Mouse (Mus musculus): ENCODE results near the gene Syne2. TPM values are rescaled to one million over a fixed set of nuclear protein-coding genes. Genes with fewer than 3 reads are reported as not detected.
A peak's percentile ranks its signal among the peaks of the same experiment; 100 is the strongest.

Gene Syne2
- polyA plus RNA-seq, 1 experiment from 2014 or later: 6.3 TPM

- Histone ChIP-seq H3K4me3 (ENCODE audit: low read depth, low read length) (no peak overlapping the region), H3K9me3 (ENCODE audit: low read length) (no peaks in the 10 kb centered on the region), H3K27ac (ENCODE audit: low read depth) (peak overlapping the region; percentile 30; the same call in 1 of the 2 replicates), H3K27me3 (ENCODE audit: insufficient read depth, low read length) (no peaks in the 10 kb centered on the region), H3K4me2 (ENCODE audit: low read depth, low read length) (no peak overlapping the region), H3K36me3 (replicated peaks; ENCODE audit: insufficient read depth, low read length) (no peaks in the 10 kb centered on the region), H3K9ac (replicated peaks) (no peak overlapping the region), H3K4me1 (ENCODE audit: insufficient read depth) (peaks cover 9% of the 10 kb centered on the region; the same call in 1 of the 2 replicates)
- peak; percentile 49 for DNase-seq
- no peak for TF ChIP-seq CTCF (IDR thresholded peaks at IDR 0.05; ENCODE audit: low read depth)
- no peak for TF ChIP-seq EP300 (IDR thresholded peaks at IDR 0.05; ENCODE audit: low read depth)
- ATAC-seq: peak; percentile 83; the same call in 1 of the 2 replicates
- 60% methylated on average over 12 of the region's 12 CpGs for WGBS (ENCODE audit: insufficient replicate concordance)
Observed at GRCm38 (mm10) chr12:75846513-75846912, 28.6 kb downstream of the Syne2 start.

DNA sequence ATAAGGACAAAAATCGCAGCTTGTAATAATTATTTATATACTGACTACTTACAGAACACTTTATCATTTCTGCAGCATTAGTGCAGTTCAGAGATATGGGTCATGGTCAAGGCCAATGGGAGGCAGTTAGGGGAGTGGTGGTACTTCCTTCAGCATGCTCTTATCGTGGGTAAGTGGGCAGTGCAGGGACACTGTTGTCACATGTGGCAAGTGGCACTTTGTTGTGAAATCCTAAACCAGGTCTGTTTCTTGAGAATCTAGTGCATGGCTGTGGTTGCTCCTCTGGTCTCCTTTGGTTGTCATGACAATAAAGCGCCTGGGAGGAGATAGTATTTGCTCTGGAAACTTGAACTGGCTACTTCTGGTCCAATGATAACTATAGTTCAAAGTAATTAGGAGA lies 32.3 kb downstream of the Syne2 start:
- Histone ChIP-seq H3K4me3 (ENCODE audit: low read depth, low read length) (no peak overlapping the region), H3K9me3 (ENCODE audit: low read length) (no peaks in the 10 kb centered on the region), H3K9ac (replicated peaks) (no peak overlapping the region), H3K36me3 (replicated peaks; ENCODE audit: insufficient read depth, low read length) (no peaks in the 10 kb centered on the region), H3K27me3 (ENCODE audit: insufficient read depth, low read length) (no peaks in the 10 kb centered on the region), H3K4me1 (ENCODE audit: insufficient read depth) (peaks cover 12% of the 10 kb centered on the region), H3K4me2 (ENCODE audit: low read depth, low read length) (no peak overlapping the region), H3K27ac (ENCODE audit: low read depth) (no peak overlapping the region)
- no peak for ATAC-seq
- no peak for TF ChIP-seq EP300 (IDR thresholded peaks at IDR 0.05; ENCODE audit: low read depth)
- no peak for TF ChIP-seq CTCF (IDR thresholded peaks at IDR 0.05; ENCODE audit: low read depth)
- WGBS (ENCODE audit: insufficient replicate concordance): 37% methylated on average over 3 of the region's 3 CpGs
- DNase-seq: no peak

DNA sequence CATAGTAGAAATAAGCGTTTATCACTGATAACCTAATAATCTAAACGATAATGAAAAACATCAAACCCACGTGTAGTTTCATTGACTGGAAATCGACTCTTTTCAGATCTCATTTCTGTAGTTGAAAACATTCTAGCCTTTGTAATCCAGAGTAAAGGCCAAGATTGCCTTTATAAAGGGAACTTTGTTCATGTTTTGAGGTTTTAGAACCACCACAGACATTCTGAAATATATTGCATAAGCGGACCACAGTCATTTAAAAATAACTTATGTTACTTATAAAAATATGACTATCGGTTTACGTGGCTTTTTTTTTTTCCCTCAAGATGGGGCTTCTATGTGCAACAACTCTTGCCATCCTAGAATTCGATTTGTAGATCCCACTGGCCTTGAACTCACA lies 33.5 kb downstream of the Syne2 start:
- no peaks in the 10 kb centered on the region for H3K36me3 ChIP-seq (replicated peaks; ENCODE audit: insufficient read depth, low read length)
- no peak overlapping the region for H3K4me3 ChIP-seq (ENCODE audit: low read depth, low read length)
- TF ChIP-seq EP300 (IDR thresholded peaks at IDR 0.05; ENCODE audit: low read depth): no peak
- TF ChIP-seq CTCF (IDR thresholded peaks at IDR 0.05; ENCODE audit: low read depth): no peak
- no peak overlapping the region for H3K9ac ChIP-seq (replicated peaks)
- WGBS (ENCODE audit: insufficient replicate concordance): 63% methylated on average over 8 of the region's 8 CpGs
- peaks cover 8% of the 10 kb centered on the region for H3K4me1 ChIP-seq (ENCODE audit: insufficient read depth)
- H3K27me3 ChIP-seq (ENCODE audit: insufficient read depth, low read length): no peaks in the 10 kb centered on the region
- no peak for DNase-seq
- no peak for ATAC-seq
- no peak overlapping the region for H3K4me2 ChIP-seq (ENCODE audit: low read depth, low read length)
- no peak overlapping the region for H3K27ac ChIP-seq (ENCODE audit: low read depth)
- H3K9me3 ChIP-seq (ENCODE audit: low read length): no peaks in the 10 kb centered on the region

- Histone ChIP-seq H3K9me3 (ENCODE audit: low read length) (no peaks in the 10 kb centered on the region), H3K4me2 (ENCODE audit: low read depth, low read length) (no peak overlapping the region), H3K4me3 (ENCODE audit: low read depth, low read length) (no peak overlapping the region), H3K27me3 (ENCODE audit: insufficient read depth, low read length) (no peaks in the 10 kb centered on the region), H3K4me1 (ENCODE audit: insufficient read depth) (peaks cover 8% of the 10 kb centered on the region), H3K9ac (replicated peaks) (no peak overlapping the region), H3K36me3 (replicated peaks; ENCODE audit: insufficient read depth, low read length) (no peaks in the 10 kb centered on the region), H3K27ac (ENCODE audit: low read depth) (peak overlapping the region; percentile 66)
- ATAC-seq (peak; percentile 66), DNase-seq (no peak)
- WGBS (ENCODE audit: insufficient replicate concordance): 53% methylated on average over 6 of the region's 6 CpGs
- TF ChIP-seq CTCF (IDR thresholded peaks at IDR 0.05; ENCODE audit: low read depth) (no peak), EP300 (IDR thresholded peaks at IDR 0.05; ENCODE audit: low read depth) (no peak)
Observed at GRCm38 (mm10) chr12:75852384-75852783, 34.5 kb downstream of the Syne2 start.

DNA sequence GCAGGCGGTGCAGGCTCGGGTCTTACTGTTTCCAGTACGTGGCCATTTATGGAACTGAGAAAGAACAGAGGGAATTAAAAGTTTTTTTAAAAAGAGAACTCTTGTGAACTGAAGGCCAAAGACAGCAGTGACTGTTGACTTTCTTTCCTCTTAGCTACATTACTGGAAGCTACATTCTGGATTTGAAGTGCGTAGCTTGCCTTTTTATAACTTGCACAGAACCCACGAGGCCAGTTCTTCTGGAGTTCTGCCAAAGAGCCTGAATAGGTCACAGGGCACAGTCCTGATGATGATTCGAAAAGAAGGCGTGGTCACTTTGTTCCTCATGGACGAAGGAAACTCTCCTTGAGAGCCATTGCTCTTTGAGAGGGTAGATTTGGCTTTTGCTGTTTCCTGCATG lies 35.6 kb downstream of the Syne2 start:
- peak; percentile 54 for ATAC-seq
- DNase-seq: peak; percentile 47
- TF ChIP-seq EP300 (IDR thresholded peaks at IDR 0.05; ENCODE audit: low read depth) (no peak), CTCF (IDR thresholded peaks at IDR 0.05; ENCODE audit: low read depth) (no peak)
- no peaks in the 10 kb centered on the region for H3K36me3 ChIP-seq (replicated peaks; ENCODE audit: insufficient read depth, low read length)
- no peak overlapping the region for H3K9ac ChIP-seq (replicated peaks)
- H3K27ac ChIP-seq (ENCODE audit: low read depth): 0 out of 2 replicates have a peak overlapping the region, but pooled peaks have one; percentile 57
- peak overlapping the region; percentile 58 for H3K4me2 ChIP-seq (ENCODE audit: low read depth, low read length)
- H3K9me3 ChIP-seq (ENCODE audit: low read length): no peaks in the 10 kb centered on the region
- no peaks in the 10 kb centered on the region for H3K27me3 ChIP-seq (ENCODE audit: insufficient read depth, low read length)
- peaks cover 8% of the 10 kb centered on the region for H3K4me1 ChIP-seq (ENCODE audit: insufficient read depth)
- H3K4me3 ChIP-seq (ENCODE audit: low read depth, low read length): peak overlapping the region; percentile 22; the same call in 1 of the 2 replicates
- 25% methylated on average over 8 of the region's 8 CpGs for WGBS (ENCODE audit: insufficient replicate concordance)

GRCm38 (mm10) chr12:75855051-75855453 lies 37.1 kb downstream of the Syne2 start:
- DNase-seq (no peak), ATAC-seq (peak; percentile 51)
- Histone ChIP-seq H3K9me3 (ENCODE audit: low read length) (no peaks in the 10 kb centered on the region), H3K9ac (replicated peaks) (no peak overlapping the region), H3K4me3 (ENCODE audit: low read depth, low read length) (no peak overlapping the region), H3K36me3 (replicated peaks; ENCODE audit: insufficient read depth, low read length) (no peaks in the 10 kb centered on the region), H3K4me1 (ENCODE audit: insufficient read depth) (peaks cover 8% of the 10 kb centered on the region), H3K27ac (ENCODE audit: low read depth) (no peak overlapping the region), H3K27me3 (ENCODE audit: insufficient read depth, low read length) (no peaks in the 10 kb centered on the region), H3K4me2 (ENCODE audit: low read depth, low read length) (0 out of 2 replicates have a peak overlapping the region, but pooled peaks have one; percentile 18)
- TF ChIP-seq EP300 (IDR thresholded peaks at IDR 0.05; ENCODE audit: low read depth) (peak; percentile 44; the same call in 1 of the 2 replicates), CTCF (IDR thresholded peaks at IDR 0.05; ENCODE audit: low read depth) (no peak)
- 34% methylated on average over 7 of the region's 7 CpGs for WGBS (ENCODE audit: insufficient replicate concordance)

Measured in liver, postnatal 0 days (tissue).